Comparison of ENCODE assay signal across 8 mouse cellular contexts in genomic region chr6:124996551-124997501, GRCm38 (mm10). TPM values are rescaled to one million over a fixed set of nuclear protein-coding genes. Genes with fewer than 3 reads are reported as not detected.
DNase-seq lines count a peak whose midpoint lies in the region; ATAC-seq and TF ChIP-seq lines count a peak whose summit lies in the region.

TSS of gene Pianp (plus strand) at chr6:124996694.

- H3K4me3 ChIP-seq in ES-Bruce4 (ENCODE audit: low read depth, low read length), result peak within 1 kb of the TSS; percentile 74
- H3K4me3 ChIP-seq in forebrain, postnatal 0 days (ENCODE audit: low read depth, low read length), result peak within 1 kb of the TSS; percentile 66
- H3K4me3 ChIP-seq in layer of hippocampus, adult 2 months, result peak within 1 kb of the TSS; percentile 78
- H3K4me3 ChIP-seq in lung, adult 2 months (replicated peaks; ENCODE audit: extremely low read depth, low read depth, low read length), result peak within 1 kb of the TSS; percentile 25
- peak within 1 kb of the TSS; percentile 61 for H3K4me3 ChIP-seq in neural tube, embryonic 14.5 days (ENCODE audit: low read depth, low read length)

- peak; percentile 86 for DNase-seq in cerebellum, adult 11-12 months
- peak; percentile 87 for DNase-seq in forebrain, postnatal 0 days
- DNase-seq in heart, postnatal 36 days, result peak; percentile 73 to 88
- peak; percentile 74 to 82 for DNase-seq in layer of hippocampus, adult 2 months (ENCODE audit: low spot score in 2 of 2)
- peak; percentile 72 for DNase-seq in lung, adult 2 months
- peak; percentile 92 for DNase-seq in testis, postnatal 10 days (ENCODE audit: low spot score)

- TF ChIP-seq POLR2A in ES-Bruce4 (IDR thresholded peaks at IDR 0.05; ENCODE audit: insufficient read depth, low read length), result no peak
- no peak for TF ChIP-seq POLR2A in lung, adult 2 months (IDR thresholded peaks at IDR 0.05; ENCODE audit: borderline replicate concordance, extremely low read depth, low read depth, low read length)

- intact Hi-C loops in heart, postnatal 36 days (cut with DNase I), result no loop called here

- H3K9me3 ChIP-seq in ES-Bruce4 (replicated peaks; ENCODE audit: control insufficient read depth, insufficient read depth, low read length, poor library complexity, severe bottlenecking), result no peaks in the 10 kb centered on the region
- H3K9me3 ChIP-seq in forebrain, postnatal 0 days (ENCODE audit: low read length), result no peaks in the 10 kb centered on the region
- no peaks in the 10 kb centered on the region for H3K9me3 ChIP-seq in neural tube, embryonic 14.5 days (ENCODE audit: control insufficient read depth, low read length)

- H3K4me1 ChIP-seq in ES-Bruce4 (ENCODE audit: control insufficient read depth, insufficient read depth, low read length), result peaks cover 4% of the 10 kb centered on the region
- peaks cover 9% of the 10 kb centered on the region for H3K4me1 ChIP-seq in forebrain, postnatal 0 days (ENCODE audit: insufficient read depth)
- H3K4me1 ChIP-seq in lung, adult 2 months (ENCODE audit: control insufficient read depth, insufficient read depth, low read length), result peaks cover 7% of the 10 kb centered on the region
- H3K4me1 ChIP-seq in neural tube, embryonic 14.5 days (ENCODE audit: control insufficient read depth, insufficient read depth, low read length), result peaks cover 12% of the 10 kb centered on the region

- H3K27me3 ChIP-seq in ES-Bruce4 (ENCODE audit: control insufficient read depth, insufficient read depth, low read length, poor library complexity, severe bottlenecking), result no peaks in the 10 kb centered on the region
- H3K27me3 ChIP-seq in forebrain, postnatal 0 days (ENCODE audit: insufficient read depth, low read length), result no peaks in the 10 kb centered on the region
- H3K27me3 ChIP-seq in neural tube, embryonic 14.5 days (ENCODE audit: control insufficient read depth, insufficient read depth, low read length), result peaks cover 20% of the 10 kb centered on the region

- 2% methylated on average over 70 of the region's 78 CpGs for WGBS in forebrain, postnatal 0 days
- WGBS in lung, adult 2 months, result 2% methylated on average over 63 of the region's 78 CpGs
- under 1% methylated on average over 49 of the region's 78 CpGs for WGBS in neural tube, embryonic 14.5 days

- H3K4me2 ChIP-seq in forebrain, postnatal 0 days (ENCODE audit: low read depth), result peak within 1 kb of the TSS; percentile 79
- peak within 1 kb of the TSS; percentile 70 for H3K4me2 ChIP-seq in neural tube, embryonic 14.5 days (ENCODE audit: low read depth, low read length)

- no peak for TF ChIP-seq EP300 in ES-Bruce4 (IDR thresholded peaks at IDR 0.05; ENCODE audit: insufficient read depth, low read depth, low read length)

- H3K27ac ChIP-seq in ES-Bruce4 (ENCODE audit: insufficient read depth, low read length), result no peak within 1 kb of the TSS
- peak within 1 kb of the TSS; percentile 90 for H3K27ac ChIP-seq in forebrain, postnatal 0 days (ENCODE audit: low read depth, low read length)
- peak within 1 kb of the TSS; percentile 96 for H3K27ac ChIP-seq in layer of hippocampus, adult 2 months
- H3K27ac ChIP-seq in neural tube, embryonic 14.5 days (ENCODE audit: low read depth, low read length), result peak within 1 kb of the TSS; percentile 67

- TF ChIP-seq CTCF in ES-Bruce4 (IDR thresholded peaks at IDR 0.05; ENCODE audit: low read depth, low read length), result no peak
- TF ChIP-seq CTCF in forebrain, postnatal 0 days (IDR thresholded peaks at IDR 0.05; ENCODE audit: low read depth), result no peak
- TF ChIP-seq CTCF in layer of hippocampus, adult 2 months (conservative IDR thresholded peaks at IDR 0.05), result no peak
- TF ChIP-seq CTCF in lung, adult 2 months (IDR thresholded peaks at IDR 0.05; ENCODE audit: insufficient read depth, low read length), result no peak

- peak; percentile 85 for ATAC-seq in forebrain, postnatal 0 days
- ATAC-seq in neural tube, embryonic 14.5 days (ENCODE audit: low read depth), result peak; percentile 86

- H3K36me3 ChIP-seq in ES-Bruce4 (ENCODE audit: control insufficient read depth, insufficient read depth, low read length, poor library complexity, severe bottlenecking), result no peaks in the 10 kb centered on the region
- H3K36me3 ChIP-seq in forebrain, postnatal 0 days (ENCODE audit: insufficient read depth), result peaks cover 14% of the 10 kb centered on the region
- H3K36me3 ChIP-seq in neural tube, embryonic 14.5 days (ENCODE audit: control insufficient read depth, insufficient read depth, low read length), result 0 out of 2 replicates have a peak, but pooled peaks cover 4% of the 10 kb centered on the region

- peak within 1 kb of the TSS; percentile 75 for H3K9ac ChIP-seq in ES-Bruce4 (ENCODE audit: low read depth, poor library complexity, severe bottlenecking)
- peak within 1 kb of the TSS; percentile 93 for H3K9ac ChIP-seq in forebrain, postnatal 0 days
- H3K9ac ChIP-seq in neural tube, embryonic 14.5 days (replicated peaks; ENCODE audit: low read depth, low read length), result peak within 1 kb of the TSS; percentile 85

RNA-seq across cellular contexts. Expression of gene Pianp, which starts in this region (rescaled TPM):
- polyA plus RNA-seq in ES-Bruce4 (2011; ENCODE audit: insufficient read depth, insufficient read length, low read depth, missing spikeins), result 14.3 and 21.4 TPM in 2 replicates
- total RNA-seq in forebrain, postnatal 0 days (2014; rRNA removed), result 12.2 and 18.3 TPM in 2 replicates
- polyA plus RNA-seq in forebrain, postnatal 0 days (2015; fragmentation: Nextera tagmentation; extraction: Ambion mirVana), result 53.8 and 68.9 TPM in 2 replicates
- total RNA-seq in heart, postnatal 36 days (2021), result 1 to 10 TPM in 1 of 2 experiments, under 1 TPM in 1; 0.81 to 1.0 TPM
- 100 to 1,000 TPM; 163 to 181 TPM for total RNA-seq in layer of hippocampus, adult 2 months (2021)
- polyA plus RNA-seq in lung, adult 2 months (2012; rRNA removed), result 1.4 and 2.2 TPM in 2 replicates
- 41.3 and 62.3 TPM in 2 replicates for polyA plus RNA-seq in neural tube, embryonic 14.5 days (2014; fragmentation: Nextera tagmentation; extraction: Ambion mirVana)

Comparison
In these comparisons a context has a peak if more than half of its experiments do, and no peak if none do; other contexts are left out.
1. H3K4me3 ChIP-seq: peak in every context shown above with its lines; median percentile 78 in layer of hippocampus, adult 2 months; 74 in ES-Bruce4; 66 in forebrain, postnatal 0 days; 61 in neural tube, embryonic 14.5 days; 25 in lung, adult 2 months.